Mouse (Mus musculus) erythroblast, embryonic 14.5 days (primary cell): Measurements from ENCODE around the gene Best3. TPM values are rescaled to one million over a fixed set of nuclear protein-coding genes. Genes with fewer than 3 reads are reported as not detected.

Experiments
- H3K27me3 ChIP-seq: 2 replicates; pipeline ENCODE4 v1.6.1; 2012; ENCODE audit warnings: inconsistent platforms; ENCODE audit not compliant: control insufficient read depth
- H3K36me3 ChIP-seq: 2 replicates; pipeline ENCODE4 v1.6.1; 2012; ENCODE audit warnings: mild to moderate bottlenecking, inconsistent platforms; ENCODE audit not compliant: control insufficient read depth
- H3K4me1 ChIP-seq: 2 replicates; pipeline ENCODE4 v1.6.1; 2012; ENCODE audit warnings: inconsistent platforms; ENCODE audit not compliant: control insufficient read depth
- H3K4me3 ChIP-seq: replicated peaks from 2 replicates; pipeline ENCODE3; 2012; ENCODE audit warnings: moderate library complexity, mild to moderate bottlenecking, inconsistent platforms
- H3K9me3 ChIP-seq: 2 replicates; pipeline ENCODE4 v1.6.1; 2012; ENCODE audit warnings: low read length, inconsistent platforms, mixed read lengths; ENCODE audit not compliant: control insufficient read depth
- GATA1 ChIP-seq: IDR thresholded peaks from 2 replicates; pipeline ENCODE4 v1.6.1; 2012; ENCODE audit warnings: low read length, inconsistent platforms, mixed read lengths
- TAL1 ChIP-seq: IDR thresholded peaks from 3 replicates; pipeline ENCODE4 v1.6.1; 2012; ENCODE audit warnings: low read length, inconsistent platforms, mixed read lengths
- polyA plus RNA-seq: library from polyadenylated mRNA; stranded (reverse); fragments of >175 nt; gene quantifications from 2 replicates; pipeline ENCODE4 v1.2.3, GENCODE M21; 2012

Best3 gene
- polyA plus RNA-seq, 1 experiment, result not detected

- Histone ChIP-seq H3K4me3 (no peak overlapping the region), H3K9me3 (no peaks in the 10 kb centered on the region), H3K27me3 (no peaks in the 10 kb centered on the region), H3K4me1 (no peaks in the 10 kb centered on the region), H3K36me3 (no peaks in the 10 kb centered on the region)
- no peak for TF ChIP-seq GATA1
- TF ChIP-seq TAL1, result no peak
Measured at GRCm38 (mm10) chr10:116996236-116996600, 10.1 kb downstream of the Best3 start.

DNA sequence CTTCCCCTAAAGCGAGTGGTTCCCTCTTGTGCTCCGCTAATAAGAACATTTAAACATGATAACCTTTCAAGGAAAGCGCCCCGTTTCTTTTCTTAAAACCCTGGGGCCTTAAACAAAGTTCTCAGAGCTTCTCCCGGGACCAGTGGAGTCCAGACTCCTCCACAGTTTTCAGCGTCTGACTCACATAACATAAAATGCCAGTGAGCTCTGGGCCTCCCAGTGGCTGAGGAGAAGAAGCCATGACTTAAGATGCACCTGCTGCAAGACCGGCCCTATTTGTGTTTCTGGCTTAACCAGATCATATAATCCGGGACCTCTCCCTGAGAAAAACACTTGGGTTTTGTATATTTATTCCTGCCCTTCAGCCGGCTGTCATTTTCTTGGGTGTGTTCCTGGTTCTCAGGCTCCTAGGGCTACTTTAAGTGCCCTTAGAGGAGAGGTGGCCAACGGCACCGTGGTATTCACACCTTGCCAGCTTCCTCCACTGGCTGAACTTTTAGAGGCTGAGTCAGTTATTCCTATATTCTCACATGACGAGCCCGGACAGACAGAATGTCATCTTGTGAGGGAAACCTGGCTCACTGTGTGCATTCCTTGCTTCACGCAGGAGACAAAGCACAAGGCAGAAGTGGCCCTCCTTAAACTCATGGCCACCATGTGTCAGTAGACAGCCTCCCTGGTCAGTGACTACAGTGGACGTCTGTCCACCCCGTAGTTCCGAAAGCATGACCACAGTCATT is 12.8 kb downstream of the Best3 start:
- H3K4me1 ChIP-seq, result no peaks in the 10 kb centered on the region
- H3K36me3 ChIP-seq, result no peaks in the 10 kb centered on the region
- no peaks in the 10 kb centered on the region for H3K9me3 ChIP-seq
- no peaks in the 10 kb centered on the region for H3K27me3 ChIP-seq
- no peak overlapping the region for H3K4me3 ChIP-seq
- TF ChIP-seq TAL1 (no peak), GATA1 (no peak)

DNA sequence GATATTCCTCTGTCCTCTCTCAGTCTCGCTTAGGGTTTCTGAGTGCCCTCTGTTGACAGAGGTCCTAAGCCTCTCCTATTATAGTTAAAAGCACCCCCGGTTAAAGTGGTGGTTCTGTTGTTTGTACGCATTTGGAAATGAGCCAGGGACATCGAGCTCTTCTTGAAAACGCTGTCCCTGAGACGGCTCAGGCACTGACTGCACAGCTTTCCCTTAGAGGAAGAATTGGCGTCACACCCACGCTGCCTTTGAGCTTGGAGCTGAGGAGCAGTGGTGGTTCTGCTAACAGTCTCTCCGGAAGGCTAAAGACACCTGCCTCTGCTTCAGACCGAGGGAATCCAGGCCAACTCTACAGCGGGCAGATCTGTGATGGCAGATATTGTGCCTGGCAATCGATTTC is 14.9 kb downstream of the Best3 start:
- no peaks in the 10 kb centered on the region for H3K4me1 ChIP-seq
- no peaks in the 10 kb centered on the region for H3K9me3 ChIP-seq
- H3K4me3 ChIP-seq, result no peak overlapping the region
- H3K27me3 ChIP-seq, result no peaks in the 10 kb centered on the region
- no peaks in the 10 kb centered on the region for H3K36me3 ChIP-seq
- TF ChIP-seq TAL1, result no peak
- TF ChIP-seq GATA1, result no peak

GRCm38 (mm10) chr10:117004695-117005094 is 18.6 kb downstream of the Best3 start:
- no peaks in the 10 kb centered on the region for H3K9me3 ChIP-seq
- TF ChIP-seq GATA1 (no peak), TAL1 (no peak)

GRCm38 (mm10) chr10:117005707-117006464 is 19.8 kb downstream of the Best3 start:
- no peaks in the 10 kb centered on the region for H3K9me3 ChIP-seq
- H3K36me3 ChIP-seq, result no peaks in the 10 kb centered on the region
- H3K4me3 ChIP-seq, result no peak overlapping the region
- TF ChIP-seq GATA1 (no peak), TAL1 (no peak)
- H3K4me1 ChIP-seq, result no peaks in the 10 kb centered on the region
- H3K27me3 ChIP-seq, result no peaks in the 10 kb centered on the region

More at GRCm38 (mm10) chr10:117004695-117005094, 18.6 kb downstream of the Best3 start:
- no peaks in the 10 kb centered on the region for H3K36me3 ChIP-seq
- no peaks in the 10 kb centered on the region for H3K27me3 ChIP-seq
- no peak overlapping the region for H3K4me3 ChIP-seq
- H3K4me1 ChIP-seq, result no peaks in the 10 kb centered on the region

- Histone ChIP-seq H3K36me3 (no peaks in the 10 kb centered on the region), H3K9me3 (no peaks in the 10 kb centered on the region)
Measured at GRCm38 (mm10) chr10:117009691-117010090, 23.6 kb downstream of the Best3 start.

GRCm38 (mm10) chr10:117011047-117011446 is 24.9 kb downstream of the Best3 start:
- TF ChIP-seq GATA1 (no peak), TAL1 (no peak)
- no peaks in the 10 kb centered on the region for H3K36me3 ChIP-seq
- H3K27me3 ChIP-seq, result no peaks in the 10 kb centered on the region
- H3K4me1 ChIP-seq, result no peaks in the 10 kb centered on the region
- H3K4me3 ChIP-seq, result no peak overlapping the region
- no peaks in the 10 kb centered on the region for H3K9me3 ChIP-seq

More at GRCm38 (mm10) chr10:117009691-117010090, 23.6 kb downstream of the Best3 start:
- Histone ChIP-seq H3K4me3 (no peak overlapping the region), H3K27me3 (no peaks in the 10 kb centered on the region), H3K4me1 (no peaks in the 10 kb centered on the region)
- TF ChIP-seq GATA1 (no peak), TAL1 (no peak)

DNA sequence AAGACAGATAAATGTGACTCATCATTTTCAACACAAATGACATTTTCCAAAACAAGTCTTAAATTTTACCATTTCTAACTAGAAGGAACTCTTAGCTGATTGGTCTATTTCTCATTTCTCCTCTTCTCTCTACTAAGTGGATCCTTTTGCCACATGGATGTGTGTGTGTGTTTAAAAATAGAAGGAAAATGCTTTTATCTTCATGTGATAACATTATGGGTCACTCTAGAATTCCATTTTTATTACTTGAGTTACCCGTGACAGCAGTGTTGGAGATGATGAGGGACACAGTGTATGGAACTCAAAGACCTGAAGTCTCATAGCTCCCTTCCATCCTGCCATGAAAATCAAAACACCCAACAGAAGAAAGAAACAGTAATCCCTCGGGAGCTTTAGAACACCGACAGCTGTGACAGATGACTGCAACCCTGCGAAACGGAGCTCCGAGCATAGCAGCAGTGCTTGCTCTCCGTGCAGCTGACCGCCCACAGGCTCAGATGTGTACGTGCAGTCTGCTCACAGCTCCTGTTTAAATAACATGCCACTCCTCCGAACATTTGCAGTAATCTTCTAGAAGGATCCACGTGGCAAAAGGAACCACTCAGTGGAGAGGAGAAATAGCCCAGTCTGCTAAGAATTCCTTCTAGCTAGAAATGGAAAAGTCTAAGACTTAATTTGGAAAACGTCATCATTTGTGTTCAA is 27.7 kb downstream of the Best3 start:
- H3K4me1 ChIP-seq, result no peaks in the 10 kb centered on the region
- H3K4me3 ChIP-seq, result no peak overlapping the region
- H3K36me3 ChIP-seq, result no peaks in the 10 kb centered on the region

GRCm38 (mm10) chr10:117014565-117014964 is 28.5 kb downstream of the Best3 start:
- no peaks in the 10 kb centered on the region for H3K4me1 ChIP-seq
- peaks cover 16% of the 10 kb centered on the region for H3K9me3 ChIP-seq
- H3K36me3 ChIP-seq, result no peaks in the 10 kb centered on the region
- no peaks in the 10 kb centered on the region; the same call in 1 of the 2 replicates for H3K27me3 ChIP-seq
- TF ChIP-seq TAL1 (no peak), GATA1 (no peak)
- no peak overlapping the region for H3K4me3 ChIP-seq

More for the DNA sequence above, 27.7 kb downstream of the Best3 start:
- no peaks in the 10 kb centered on the region; the same call in 1 of the 2 replicates for H3K27me3 ChIP-seq
- H3K9me3 ChIP-seq, result peaks cover 16% of the 10 kb centered on the region
- TF ChIP-seq TAL1, result no peak
